Mouse (Mus musculus): Measurements from ENCODE around the gene Slc22a23. TPM values are rescaled to one million over a fixed set of nuclear protein-coding genes. Genes with fewer than 3 reads are reported as not detected.
"Not testable (repeated sequence)": the region's sequence is repeated elsewhere in the genome, so short reads cannot be mapped to it uniquely, and the experiment has no call there.

The Slc22a23 gene
- polyA plus RNA-seq (2016; fragmentation: Nextera tagmentation; extraction: Ambion mirVana): 5.5 and 6.1 TPM in 2 replicates

DNA sequence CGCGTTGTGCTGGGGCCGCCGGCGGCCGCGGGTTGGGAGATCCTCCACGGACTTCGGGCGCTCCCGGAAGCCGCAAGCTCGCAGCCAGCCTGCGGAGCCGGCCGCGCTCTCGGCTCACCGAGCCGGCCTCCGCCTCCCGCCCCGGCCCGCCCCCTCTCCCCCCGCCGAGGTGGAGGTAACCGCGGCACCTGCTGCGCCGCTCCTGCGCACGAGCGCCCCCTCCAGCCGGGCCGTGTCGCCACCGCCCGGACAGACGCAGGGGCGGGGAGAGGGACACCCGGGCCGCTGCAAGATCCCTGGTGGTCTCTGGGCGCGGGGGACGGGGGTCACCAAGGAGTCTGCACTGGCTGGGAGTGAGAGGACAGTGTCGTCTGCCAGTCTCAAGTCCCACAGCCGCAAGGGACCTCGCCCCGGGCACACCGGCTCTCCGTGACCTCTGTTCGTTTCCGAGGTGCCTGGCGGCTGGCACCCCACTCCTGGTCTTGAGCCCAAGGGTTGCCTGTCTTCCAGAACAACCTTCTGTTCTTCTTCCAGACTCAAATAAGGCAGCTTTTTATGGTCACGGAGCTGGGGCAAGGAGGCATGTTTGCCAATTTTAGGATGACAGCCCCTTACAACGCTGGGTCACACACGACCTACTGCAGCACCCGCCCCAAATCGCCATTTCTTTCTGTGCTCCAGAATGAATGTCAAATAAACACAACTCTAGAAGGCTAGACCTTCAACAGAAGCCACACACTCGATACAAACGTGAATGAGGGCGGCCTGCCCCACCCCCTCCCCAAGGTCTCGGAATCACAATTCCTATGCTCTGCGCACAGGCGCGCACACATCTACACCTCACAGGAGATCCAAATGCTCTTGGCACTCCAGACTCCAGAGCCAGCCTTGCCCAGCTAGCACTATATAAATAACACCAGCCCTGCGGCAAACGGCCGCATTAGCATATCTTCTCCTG is at the start of gene Slc22a23:
Slc22a23 (minus strand) TSS at position 55 of the 958 bp plus-strand sequence.
- Histone ChIP-seq H3K9ac (peak within 1 kb of the TSS; percentile 83), H3K36me3 (no peaks in the 10 kb centered on the region), H3K27me3 (peaks cover 24% of the 10 kb centered on the region), H3K4me1 (peaks cover 11% of the 10 kb centered on the region; the same call in 1 of the 2 replicates), H3K4me3 (peak within 1 kb of the TSS; percentile 73), H3K9me3 (no peaks in the 10 kb centered on the region), H3K27ac (0 out of 2 replicates have a peak within 1 kb of the TSS, but pooled peaks have one; percentile 36), H3K4me2 (replicated peaks) (peak within 1 kb of the TSS; percentile 96)
- 3% methylated on average over 56 of the region's 69 CpGs for WGBS
- peak; percentile 82 for ATAC-seq (ENCODE audit: insufficient number of reproducible peaks, insufficient read depth, low FRiP score, low TSS enrichment)

DNA sequence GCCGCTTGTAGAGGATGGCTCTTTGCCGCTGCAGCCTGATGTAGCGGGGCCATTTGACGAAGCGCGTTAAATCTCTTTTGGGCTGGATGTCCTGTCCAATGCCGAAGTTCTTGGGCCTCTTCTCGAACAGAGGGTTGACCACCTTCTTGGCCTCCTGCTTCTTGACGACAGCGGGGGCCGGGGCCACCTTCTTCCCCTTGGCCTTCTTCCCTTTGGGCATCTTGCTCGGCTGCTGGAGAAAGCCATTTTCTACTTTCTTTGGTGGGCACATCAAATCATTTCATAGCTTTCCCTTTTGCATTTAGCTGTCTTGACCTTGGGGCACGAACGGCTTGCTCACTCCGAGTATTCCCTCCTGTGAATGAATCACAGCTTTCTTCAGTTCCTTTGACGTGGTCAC is 49.3 kb upstream of the Slc22a23 start:
- not testable (repeated sequence) for H3K27me3 ChIP-seq; H3K36me3 ChIP-seq; H3K27ac ChIP-seq; H3K4me1 ChIP-seq; H3K9me3 ChIP-seq; ATAC-seq (ENCODE audit: insufficient number of reproducible peaks, insufficient read depth, low FRiP score, low TSS enrichment); H3K4me3 ChIP-seq; H3K4me2 ChIP-seq (replicated peaks); H3K9ac ChIP-seq
- WGBS: 77% methylated on average over 14 of the region's 16 CpGs

DNA sequence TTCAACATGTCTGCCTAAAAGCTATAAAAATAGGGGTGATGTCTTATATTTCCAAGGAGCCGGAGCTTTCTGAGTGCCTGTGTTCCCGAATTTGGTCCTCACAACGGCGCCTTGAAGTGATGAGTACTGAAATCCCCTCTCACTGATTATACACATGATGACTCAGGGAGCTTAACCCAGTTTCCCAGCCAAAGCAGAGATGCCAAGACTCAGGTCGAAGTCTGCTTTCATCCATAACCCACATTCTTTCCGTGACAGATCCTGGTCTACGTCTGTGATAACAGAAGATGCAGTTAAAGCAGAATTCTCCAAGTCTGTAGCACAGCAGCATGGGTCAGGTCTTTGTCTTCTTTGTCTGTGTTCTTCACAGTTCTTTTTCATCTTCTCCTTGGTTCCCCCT is 47.4 kb upstream of the Slc22a23 start:
- Histone ChIP-seq H3K27me3 (no peaks in the 10 kb centered on the region), H3K36me3 (no peaks in the 10 kb centered on the region), H3K4me3 (no peak overlapping the region), H3K27ac (no peak overlapping the region), H3K4me1 (0 out of 2 replicates have a peak, but pooled peaks cover 4% of the 10 kb centered on the region), H3K9ac (no peak overlapping the region), H3K9me3 (no peaks in the 10 kb centered on the region), H3K4me2 (replicated peaks) (no peak overlapping the region)
- no peak for ATAC-seq (ENCODE audit: insufficient number of reproducible peaks, insufficient read depth, low FRiP score, low TSS enrichment)
- 77% methylated on average over 7 of the region's 7 CpGs for WGBS

DNA sequence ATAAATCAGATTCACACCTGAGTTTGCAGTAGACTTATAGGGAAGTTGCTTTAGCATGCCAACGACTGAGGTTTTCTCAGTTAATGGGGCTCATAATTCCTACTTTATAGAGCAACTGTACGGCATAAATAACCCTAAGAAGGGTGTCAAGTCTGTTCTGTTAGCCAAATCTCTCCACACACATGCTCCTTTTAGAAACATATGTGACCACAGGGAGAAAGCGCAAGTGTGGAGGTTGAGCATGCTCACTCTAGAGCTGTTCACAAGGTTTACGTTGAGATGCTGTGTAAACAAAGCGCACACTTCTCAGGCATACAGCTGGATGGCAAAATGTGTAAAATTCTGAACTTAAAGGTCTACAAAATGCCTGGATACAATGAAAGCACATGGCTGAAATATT is 43.2 kb upstream of the Slc22a23 start:
- Histone ChIP-seq H3K4me3 (no peak overlapping the region), H3K9ac (no peak overlapping the region), H3K4me1 (no peaks in the 10 kb centered on the region), H3K36me3 (no peaks in the 10 kb centered on the region), H3K27me3 (no peaks in the 10 kb centered on the region), H3K4me2 (replicated peaks) (no peak overlapping the region), H3K27ac (no peak overlapping the region), H3K9me3 (no peaks in the 10 kb centered on the region)
- no peak for ATAC-seq (ENCODE audit: insufficient number of reproducible peaks, insufficient read depth, low FRiP score, low TSS enrichment)
- whole genome bisulfite sequencing: 91% methylated on average over 5 of the region's 5 CpGs

DNA sequence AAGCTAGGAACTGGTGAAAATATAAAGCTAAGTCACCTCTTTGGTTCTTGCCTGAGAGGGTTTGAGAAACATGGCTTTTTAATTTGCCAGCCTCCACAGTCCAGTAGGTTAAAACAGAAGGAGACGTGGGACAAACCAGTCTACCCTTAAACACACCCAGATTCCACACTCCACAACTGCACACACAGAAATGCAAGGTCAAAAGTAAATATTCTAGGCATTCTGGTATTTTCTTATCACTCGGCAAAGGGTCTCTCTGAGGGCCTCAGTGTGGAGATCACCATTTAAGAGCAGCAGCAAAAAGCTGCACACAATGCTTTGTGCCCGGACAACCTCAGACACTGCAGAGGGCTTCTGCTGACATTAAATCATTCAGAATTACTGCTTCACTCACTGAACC is 38.4 kb upstream of the Slc22a23 start:
- WGBS: 80% methylated on average over 3 of the region's 3 CpGs
- Histone ChIP-seq H3K9me3 (no peaks in the 10 kb centered on the region), H3K9ac (no peak overlapping the region), H3K4me2 (replicated peaks) (no peak overlapping the region), H3K27ac (no peak overlapping the region), H3K4me1 (no peaks in the 10 kb centered on the region), H3K4me3 (no peak overlapping the region), H3K36me3 (no peaks in the 10 kb centered on the region), H3K27me3 (no peaks in the 10 kb centered on the region)
- ATAC-seq (ENCODE audit: insufficient number of reproducible peaks, insufficient read depth, low FRiP score, low TSS enrichment): no peak

DNA sequence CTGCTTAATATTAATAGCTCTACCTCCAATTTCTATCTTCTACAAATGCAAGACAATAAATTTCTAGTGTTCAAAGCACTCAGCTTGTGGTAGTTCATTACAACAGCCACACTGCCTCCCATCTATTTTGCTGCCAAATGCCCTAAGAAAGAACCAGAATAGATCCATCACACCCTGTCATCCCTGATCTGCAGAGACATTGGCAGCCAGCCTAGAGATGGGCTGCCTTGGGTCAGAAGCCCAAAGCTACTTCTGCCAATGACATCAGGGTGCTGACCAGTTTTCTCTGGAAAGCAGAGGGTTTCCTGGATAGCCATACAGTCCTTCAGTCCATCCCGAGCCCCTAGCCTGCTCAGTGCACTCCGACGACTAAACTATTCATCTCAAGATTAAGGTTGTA is 33.9 kb upstream of the Slc22a23 start:
- Histone ChIP-seq H3K36me3 (no peaks in the 10 kb centered on the region), H3K27ac (no peak overlapping the region), H3K4me1 (no peaks in the 10 kb centered on the region), H3K4me3 (no peak overlapping the region), H3K27me3 (no peaks in the 10 kb centered on the region), H3K9me3 (no peaks in the 10 kb centered on the region), H3K9ac (no peak overlapping the region), H3K4me2 (replicated peaks) (no peak overlapping the region)
- no peak for ATAC-seq (ENCODE audit: insufficient number of reproducible peaks, insufficient read depth, low FRiP score, low TSS enrichment)
- 89% methylated on average over 3 of the region's 3 CpGs for WGBS

DNA sequence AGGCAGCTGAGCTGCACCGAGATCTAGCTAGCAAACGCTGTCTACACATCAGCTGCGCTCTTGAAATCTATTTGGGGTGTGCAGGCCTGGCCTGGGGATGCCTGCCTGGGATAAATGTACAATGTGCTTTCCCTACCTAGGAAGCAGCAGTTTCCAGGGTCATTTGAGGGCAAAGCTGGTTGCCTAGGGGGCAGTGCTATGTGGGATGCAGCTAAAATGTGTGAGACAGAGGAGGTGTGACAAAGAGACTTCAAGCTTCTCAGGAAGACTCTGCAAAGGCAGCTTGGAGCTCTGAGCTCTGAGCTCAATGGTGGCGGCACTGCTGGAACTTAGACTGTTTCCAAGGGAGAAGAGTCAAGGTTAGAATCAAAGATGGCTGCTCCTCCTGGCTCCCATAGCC is 30.2 kb upstream of the Slc22a23 start:
- no peaks in the 10 kb centered on the region for H3K4me1 ChIP-seq
- H3K9me3 ChIP-seq: no peaks in the 10 kb centered on the region
- no peaks in the 10 kb centered on the region for H3K36me3 ChIP-seq
- no peak overlapping the region for H3K27ac ChIP-seq
- 77% methylated on average over 4 of the region's 4 CpGs for WGBS
- H3K4me3 ChIP-seq: no peak overlapping the region
- no peaks in the 10 kb centered on the region for H3K27me3 ChIP-seq
- ATAC-seq (ENCODE audit: insufficient number of reproducible peaks, insufficient read depth, low FRiP score, low TSS enrichment): no peak
- no peak overlapping the region for H3K4me2 ChIP-seq (replicated peaks)
- no peak overlapping the region for H3K9ac ChIP-seq

DNA sequence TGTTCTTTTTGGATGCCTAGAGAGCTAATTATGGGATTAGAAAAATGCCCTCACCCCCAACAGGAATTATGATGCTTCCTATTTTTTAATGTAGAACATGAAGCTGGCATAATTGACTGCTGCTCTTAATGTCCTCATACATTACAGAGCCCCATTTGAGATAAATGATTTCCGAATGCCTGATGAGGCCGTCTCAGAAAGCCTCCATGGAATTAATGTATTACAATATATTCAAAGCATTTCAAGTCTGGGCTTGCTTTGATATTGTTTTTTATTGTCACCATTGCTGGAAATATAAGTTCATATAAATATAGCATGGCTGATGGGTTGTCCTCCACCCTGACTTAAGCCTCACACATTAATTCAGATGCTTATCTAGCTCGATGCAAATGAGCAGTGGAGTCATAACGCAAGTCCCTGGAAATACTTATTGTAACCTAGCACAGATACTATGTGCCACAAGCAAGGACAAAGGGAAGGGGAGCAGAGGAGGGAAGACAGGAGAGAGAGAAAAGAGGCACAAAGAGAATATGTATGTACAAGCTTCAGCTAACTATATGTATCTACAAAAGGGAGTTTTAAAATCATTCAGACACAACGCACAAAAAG is 28.0 kb upstream of the Slc22a23 start:
- Histone ChIP-seq H3K4me2 (replicated peaks) (no peak overlapping the region), H3K27ac (no peak overlapping the region), H3K9me3 (no peaks in the 10 kb centered on the region), H3K36me3 (no peaks in the 10 kb centered on the region), H3K9ac (no peak overlapping the region), H3K4me1 (no peaks in the 10 kb centered on the region), H3K4me3 (no peak overlapping the region), H3K27me3 (no peaks in the 10 kb centered on the region)
- ATAC-seq (ENCODE audit: insufficient number of reproducible peaks, insufficient read depth, low FRiP score, low TSS enrichment): no peak
- 86% methylated on average over 5 of the region's 5 CpGs for WGBS

DNA sequence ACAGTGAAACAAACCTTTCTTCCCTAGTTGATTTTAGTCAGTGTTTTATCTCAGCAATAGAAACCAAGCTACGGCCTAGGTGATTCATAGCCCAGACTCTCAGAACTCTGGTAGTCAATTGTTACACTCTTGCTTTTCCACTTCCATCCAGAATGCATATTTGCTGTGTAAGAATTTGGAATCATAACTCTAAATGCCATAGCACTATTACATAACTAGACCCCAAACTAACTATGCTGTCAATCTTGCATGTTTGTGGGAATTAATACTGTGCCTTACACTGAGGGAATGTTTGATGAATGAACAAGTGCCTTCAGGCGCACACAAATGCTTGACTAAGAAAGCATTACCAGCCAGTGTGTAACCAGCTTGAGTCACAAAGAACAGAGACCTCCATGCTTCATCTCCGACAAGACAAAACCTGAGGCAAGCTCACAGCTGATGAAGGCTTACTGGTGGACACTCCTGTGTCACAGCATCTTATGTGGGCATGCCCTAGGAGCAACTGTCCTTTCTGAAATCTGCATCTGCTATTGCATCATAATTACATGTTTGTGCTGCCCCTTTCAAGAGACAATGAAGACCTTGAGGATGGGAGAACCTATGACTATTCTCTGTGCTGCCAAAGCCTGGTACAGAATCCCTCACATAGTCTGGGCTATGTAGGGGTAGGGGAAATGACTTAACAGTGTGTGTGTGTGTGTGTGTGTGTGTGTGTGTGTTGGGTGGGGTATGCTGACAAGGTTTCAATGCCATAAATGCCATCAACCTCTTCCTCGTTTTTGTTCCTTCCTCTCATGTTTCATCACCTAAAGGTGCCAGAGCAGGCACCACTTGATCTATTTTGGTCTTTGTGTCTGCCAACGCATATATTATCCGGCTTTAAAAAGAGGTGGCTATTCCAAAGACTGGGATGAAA is 27.2 kb upstream of the Slc22a23 start:
- ATAC-seq (ENCODE audit: insufficient number of reproducible peaks, insufficient read depth, low FRiP score, low TSS enrichment): no peak
- Histone ChIP-seq H3K9ac (no peak overlapping the region), H3K27me3 (no peaks in the 10 kb centered on the region), H3K9me3 (no peaks in the 10 kb centered on the region), H3K27ac (no peak overlapping the region), H3K36me3 (no peaks in the 10 kb centered on the region), H3K4me3 (no peak overlapping the region), H3K4me2 (replicated peaks) (no peak overlapping the region), H3K4me1 (no peaks in the 10 kb centered on the region)
- WGBS: 83% methylated on average over 6 of the region's 6 CpGs

DNA sequence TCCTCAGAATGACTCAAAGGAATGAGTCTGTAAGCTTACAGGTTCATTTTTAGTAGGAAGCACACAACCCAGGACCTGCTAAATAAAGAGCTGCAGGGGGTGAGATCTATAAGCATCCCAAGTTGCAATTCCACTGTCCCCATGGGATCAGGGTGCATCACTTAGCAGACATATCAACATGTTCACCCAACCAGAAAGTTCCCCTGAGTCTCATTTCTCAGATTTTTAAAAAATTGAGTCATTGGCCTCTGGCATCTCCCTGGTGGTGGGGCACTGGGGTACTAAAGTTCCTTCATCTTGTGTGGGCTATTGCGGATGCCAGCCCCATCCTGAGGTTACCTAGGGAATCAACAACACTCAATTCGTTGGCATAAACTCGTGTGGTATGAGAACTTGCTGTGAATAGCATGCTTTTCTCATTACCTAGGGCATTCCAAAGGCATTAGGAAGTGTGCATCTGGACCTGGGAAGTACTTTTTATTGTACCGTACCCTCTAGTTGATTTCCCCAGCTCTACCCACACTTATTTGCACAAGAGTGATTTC is 25.4 kb upstream of the Slc22a23 start:
- ATAC-seq (ENCODE audit: insufficient number of reproducible peaks, insufficient read depth, low FRiP score, low TSS enrichment): no peak
- Histone ChIP-seq H3K27me3 (no peaks in the 10 kb centered on the region), H3K4me2 (replicated peaks) (no peak overlapping the region), H3K27ac (no peak overlapping the region), H3K36me3 (no peaks in the 10 kb centered on the region), H3K4me1 (no peaks in the 10 kb centered on the region), H3K4me3 (no peak overlapping the region), H3K9ac (no peak overlapping the region), H3K9me3 (no peaks in the 10 kb centered on the region)
- 64% methylated on average over 4 of the region's 4 CpGs for WGBS

DNA sequence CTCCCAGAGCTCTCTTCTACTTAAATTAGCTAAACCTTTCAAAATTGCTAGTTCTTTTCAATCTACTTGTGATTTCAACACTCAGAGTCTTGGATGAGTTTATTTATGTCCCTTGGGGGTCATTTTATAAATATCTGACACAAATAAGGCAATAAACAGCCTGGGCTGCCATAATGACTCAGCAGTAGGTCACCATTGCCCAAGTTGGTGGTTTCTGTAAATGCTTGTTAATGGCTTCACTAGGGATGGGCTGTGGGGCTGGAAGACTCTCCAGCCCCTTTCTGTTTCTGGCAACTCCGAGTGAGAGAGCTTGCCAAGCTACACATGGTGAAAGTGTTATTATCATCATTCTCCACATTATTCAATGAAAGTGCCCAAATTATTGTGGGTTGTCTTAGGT is 20.2 kb upstream of the Slc22a23 start:
- Histone ChIP-seq H3K4me1 (peaks cover 4% of the 10 kb centered on the region; the same call in 1 of the 2 replicates), H3K9ac (no peak overlapping the region), H3K4me3 (no peak overlapping the region), H3K9me3 (no peaks in the 10 kb centered on the region), H3K4me2 (replicated peaks) (no peak overlapping the region), H3K36me3 (no peaks in the 10 kb centered on the region), H3K27ac (no peak overlapping the region), H3K27me3 (no peaks in the 10 kb centered on the region)
- 73% methylated on average over 1 of the region's 1 CpGs for WGBS
- ATAC-seq (ENCODE audit: insufficient number of reproducible peaks, insufficient read depth, low FRiP score, low TSS enrichment): no peak

All from embryonic facial prominence, embryonic 12.5 days (tissue).